Mouse (Mus musculus) myocyte (in vitro differentiated cells): Measurements from ENCODE around the gene Gm20388.
A peak's percentile ranks its signal among the peaks of the same experiment; 100 is the strongest.

Experiments used
- CEBPB ChIP-seq: IDR thresholded peaks from 2 replicates; pipeline ENCODE4 v1.6.1; 2011; ENCODE audit warnings: mild to moderate bottlenecking, moderate library complexity; ENCODE audit not compliant: poor library complexity, insufficient read depth, severe bottlenecking
- E2F4 ChIP-seq: IDR thresholded peaks from one replicate; pipeline ENCODE4 v1.6.1; 2011; ENCODE audit warnings: mild to moderate bottlenecking, control low read depth, moderate library complexity; ENCODE audit not compliant: insufficient read depth
- MAX ChIP-seq: IDR thresholded peaks from one replicate; pipeline ENCODE4 v1.6.1; 2011; ENCODE audit warnings: low read depth, mild to moderate bottlenecking, control low read depth
- MYOG ChIP-seq, 3 experiments: IDR thresholded peaks; one replicate each; pipeline ENCODE4 v1.6.1; 2011; ENCODE audit warnings: control low read depth in 2 of 3, low read depth in 2 of 3, mild to moderate bottlenecking in 2 of 3; ENCODE audit not compliant: insufficient read length in 2 of 3, control insufficient read depth in 1 of 3, insufficient read depth in 1 of 3
- POLR2A ChIP-seq: IDR thresholded peaks from one replicate; pipeline ENCODE4 v1.6.1; 2011; ENCODE audit warnings: low read depth, mild to moderate bottlenecking, control low read depth, moderate library complexity; ENCODE audit not compliant: insufficient read length
- POLR2AphosphoS2 ChIP-seq: IDR thresholded peaks from one replicate; pipeline ENCODE4 v1.6.1; 2011; ENCODE audit warnings: low read depth, control low read depth; ENCODE audit not compliant: insufficient read length
- TCF12 ChIP-seq: IDR thresholded peaks from one replicate; pipeline ENCODE4 v1.6.1; 2011; ENCODE audit warnings: mild to moderate bottlenecking, control low read depth; ENCODE audit not compliant: poor library complexity, insufficient read depth, severe bottlenecking
- USF1 ChIP-seq: IDR thresholded peaks from one replicate; pipeline ENCODE4 v1.6.1; 2011; ENCODE audit warnings: low read depth, mild to moderate bottlenecking, control low read depth, moderate library complexity

DNA sequence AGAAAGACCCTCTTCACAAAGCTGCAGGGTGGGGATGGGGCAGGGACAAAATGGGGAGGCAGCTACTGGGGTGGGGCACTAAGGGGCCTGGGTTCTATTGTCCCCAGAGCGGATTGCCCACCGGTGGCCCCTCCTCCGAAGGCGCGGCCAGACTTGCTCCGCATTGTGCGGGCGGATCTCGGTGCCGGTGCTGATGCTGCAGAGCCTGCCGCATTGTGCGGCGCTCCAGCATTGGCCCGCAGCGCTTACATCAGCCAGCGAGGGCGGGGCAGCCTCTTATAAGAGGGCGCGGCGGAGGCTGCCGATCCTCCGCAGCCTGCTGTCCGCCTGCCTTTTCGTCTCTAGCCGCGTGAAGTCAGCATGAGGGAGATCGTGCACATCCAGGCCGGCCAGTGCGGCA, 3500.6 kb downstream of the Gm20388 start, which contains the start of gene Tubb3:
- TF ChIP-seq USF1 (no peak), TCF12 (no peak), E2F4 (no peak), CEBPB (no peak), MYOG (IDR thresholded peaks at IDR 0.05; ENCODE audit: control insufficient read depth in 1 of 3, insufficient read depth in 1 of 3, insufficient read length in 2 of 3, low read depth in 2 of 3) (no peak), POLR2A (peak; percentile 91), MAX (no peak), POLR2AphosphoS2 (peak; percentile 92)
